8 mouse cellular contexts compared by ENCODE assay signal in the genomic region with DNA sequence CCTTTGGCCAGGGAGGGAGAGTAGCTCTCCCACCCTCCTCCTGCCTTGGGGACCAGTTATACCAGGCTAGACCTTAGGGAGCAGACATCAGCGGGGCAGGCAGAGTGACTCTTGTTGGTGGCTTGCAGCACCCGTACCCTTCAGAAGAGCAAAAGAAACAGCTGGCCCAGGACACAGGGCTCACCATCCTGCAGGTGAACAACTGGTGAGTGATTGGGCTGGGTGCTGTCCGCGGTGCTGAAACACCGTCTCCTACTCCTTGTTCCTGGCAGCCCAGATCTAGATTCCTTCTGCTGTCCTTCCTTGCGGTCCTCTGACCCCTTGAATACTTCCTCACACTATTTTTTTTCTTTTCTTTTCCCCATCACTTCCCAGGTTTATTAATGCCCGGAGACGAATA. TPM values are rescaled to one million over a fixed set of nuclear protein-coding genes. Genes with fewer than 3 reads are reported as not detected.
A peak's percentile ranks its signal among the peaks of the same experiment; 100 is the strongest.
DNase-seq lines count a peak whose midpoint lies in the region; ATAC-seq and TF ChIP-seq lines count a peak whose summit lies in the region.

No protein-coding gene starts in this region.

- H3K27ac ChIP-seq in embryonic facial prominence, embryonic 14.5 days (replicated peaks; ENCODE audit: low read depth, low read length): no peak overlapping the region
- H3K27ac ChIP-seq in liver, embryonic 14.5 days: no peak overlapping the region

- no peaks in the 10 kb centered on the region for H3K27me3 ChIP-seq in G1E (ENCODE audit: insufficient read depth, low read length)
- no peaks in the 10 kb centered on the region for H3K27me3 ChIP-seq in embryonic facial prominence, embryonic 14.5 days (replicated peaks; ENCODE audit: control insufficient read depth, insufficient read depth, low read length)
- no peaks in the 10 kb centered on the region for H3K27me3 ChIP-seq in liver, embryonic 14.5 days (ENCODE audit: control insufficient read depth, insufficient read depth, low read length)

- ATAC-seq in G1E (ENCODE audit: extremely low read depth, insufficient number of reproducible peaks, low FRiP score, poor library complexity, severe bottlenecking): peak; percentile 54; the same call in 1 of the 2 replicates
- ATAC-seq in embryonic facial prominence, embryonic 14.5 days (ENCODE audit: low read depth): no peak
- ATAC-seq in liver, embryonic 14.5 days (ENCODE audit: insufficient read depth): no peak

- no peaks in the 10 kb centered on the region for H3K36me3 ChIP-seq in G1E (replicated peaks)
- peaks cover 27% of the 10 kb centered on the region for H3K36me3 ChIP-seq in embryonic facial prominence, embryonic 14.5 days (ENCODE audit: control insufficient read depth, insufficient read depth, low read length)
- H3K36me3 ChIP-seq in liver, embryonic 14.5 days (replicated peaks; ENCODE audit: control insufficient read depth, insufficient read depth, low read depth): no peaks in the 10 kb centered on the region

- peak; percentile 31 to 71 for DNase-seq in heart, postnatal 36 days
- no peak for DNase-seq in heart, postnatal 25 days (ENCODE audit: low spot score)
- DNase-seq in G1E (ENCODE audit: low spot score): peak; percentile 57
- peak; percentile 53 for DNase-seq in embryonic facial prominence, embryonic 14.5 days (ENCODE audit: low spot score)
- peak; percentile 23 to 31 (median 28) for DNase-seq in liver, embryonic 14.5 days (ENCODE audit: low read depth in 3 of 3, low spot score in 3 of 3)
- DNase-seq in thymus, postnatal 36 days: peak; percentile 51 to 54
- no peak for DNase-seq in left cerebral cortex, adult 9 months (ENCODE audit: low spot score in 2 of 2)
- DNase-seq in cerebellum, postnatal 4 days (ENCODE audit: low spot score in 2 of 2): no peak

- no peaks in the 10 kb centered on the region for H3K9me3 ChIP-seq in G1E (replicated peaks)
- no peaks in the 10 kb centered on the region for H3K9me3 ChIP-seq in embryonic facial prominence, embryonic 14.5 days (ENCODE audit: control insufficient read depth, low read length)
- no peaks in the 10 kb centered on the region for H3K9me3 ChIP-seq in liver, embryonic 14.5 days (ENCODE audit: control insufficient read depth, low read length)

- no peak for TF ChIP-seq EP300 in liver, embryonic 14.5 days (IDR thresholded peaks at IDR 0.05; ENCODE audit: low read depth)

- no peak overlapping the region for H3K9ac ChIP-seq in embryonic facial prominence, embryonic 14.5 days (ENCODE audit: low read depth, low read length)
- no peak overlapping the region for H3K9ac ChIP-seq in liver, embryonic 14.5 days (replicated peaks)

- intact Hi-C loops in heart, postnatal 36 days (cut with DNase I): no loop called here
- intact Hi-C loops in heart, postnatal 25 days (cut with DNase I): loop anchor here (5.0 kb wide), 1 partner anchor 36 kb away; no protein-coding TSS in a partner anchor

- WGBS in embryonic facial prominence, embryonic 14.5 days: 19% methylated on average over 8 of the region's 8 CpGs
- WGBS in liver, embryonic 14.5 days (ENCODE audit: insufficient replicate concordance): 13% methylated on average over 8 of the region's 8 CpGs

- H3K4me1 ChIP-seq in G1E (ENCODE audit: insufficient read depth, low read depth, low read length): no peaks in the 10 kb centered on the region
- H3K4me1 ChIP-seq in embryonic facial prominence, embryonic 14.5 days (ENCODE audit: control insufficient read depth, insufficient read depth, low read length): no peaks in the 10 kb centered on the region
- 0 out of 4 replicates have a peak, but pooled peaks cover 0 to 2% of the 10 kb centered on the region in 2 experiments for H3K4me1 ChIP-seq in liver, embryonic 14.5 days (replicated peaks; ENCODE audit: control insufficient read depth in 2 of 2, insufficient read depth in 2 of 2, low read length in 1 of 2)

- no peak overlapping the region for H3K4me2 ChIP-seq in embryonic facial prominence, embryonic 14.5 days (ENCODE audit: low read depth, low read length)
- no peak overlapping the region for H3K4me2 ChIP-seq in liver, embryonic 14.5 days (ENCODE audit: low read depth)

- no peak overlapping the region for H3K4me3 ChIP-seq in G1E (ENCODE audit: low read depth, low read length)
- no peak overlapping the region for H3K4me3 ChIP-seq in embryonic facial prominence, embryonic 14.5 days (ENCODE audit: low read depth, low read length)
- no peak overlapping the region for H3K4me3 ChIP-seq in liver, embryonic 14.5 days (ENCODE audit: insufficient read depth in 1 of 2, low read depth in 2 of 2, low read length in 2 of 2)

- no peak for TF ChIP-seq CTCF in G1E (IDR thresholded peaks at IDR 0.05; ENCODE audit: low read depth, low read length)
- no peak for TF ChIP-seq CTCF in liver, embryonic 14.5 days (IDR thresholded peaks at IDR 0.05; ENCODE audit: low read depth)

RNA-seq across cellular contexts. Expression of a gene that starts 8.8 kb away (rescaled TPM):
- total RNA-seq in heart, postnatal 36 days (2021): 1 to 10 TPM; 3.9 to 4.9 TPM
- 1 to 10 TPM; 4.4 to 5.3 TPM for total RNA-seq in heart, postnatal 25 days (2021)
- total RNA-seq in G1E (2014; fragmentation: Nextera tagmentation) (0.60 and 3.6 TPM in 2 replicates), G1E (2017) (1.9 and 2.2 TPM in 2 replicates)
- 1.8 and 2.6 TPM in 2 replicates for polyA plus RNA-seq in G1E (2012)
- polyA plus RNA-seq in embryonic facial prominence, embryonic 14.5 days (2014; fragmentation: Nextera tagmentation; extraction: Ambion mirVana): 29.5 and 35.5 TPM in 2 replicates
- polyA plus RNA-seq in liver, embryonic 14.5 days (2012; rRNA removed): 1.2 and 1.6 TPM in 2 replicates
- 0.70 and 1.0 TPM in 2 replicates for polyA plus RNA-seq in liver, embryonic 14.5 days (2014; fragmentation: Nextera tagmentation; extraction: Ambion mirVana)

RNA-seq across cellular contexts. Expression of a gene that starts 38.2 kb away (rescaled TPM):
- 1 to 10 TPM; 7.9 to 8.7 TPM for total RNA-seq in heart, postnatal 36 days (2021)
- 1 to 10 TPM; 8.3 TPM for total RNA-seq in heart, postnatal 25 days (2021)
- total RNA-seq in G1E (2014; fragmentation: Nextera tagmentation) (9.6 and 10.7 TPM in 2 replicates), G1E (2017) (6.9 and 8.8 TPM in 2 replicates)
- polyA plus RNA-seq in G1E (2012): 25.1 and 26.6 TPM in 2 replicates
- polyA plus RNA-seq in embryonic facial prominence, embryonic 14.5 days (2014; fragmentation: Nextera tagmentation; extraction: Ambion mirVana): 9.2 and 11.3 TPM in 2 replicates
- polyA plus RNA-seq in liver, embryonic 14.5 days (2012; rRNA removed): 5.0 and 5.3 TPM in 2 replicates
- 3.6 and 3.7 TPM in 2 replicates for polyA plus RNA-seq in liver, embryonic 14.5 days (2014; fragmentation: Nextera tagmentation; extraction: Ambion mirVana)

RNA-seq across cellular contexts. Expression of a gene that starts 54.0 kb away (rescaled TPM):
- 1 to 10 TPM in 1 of 2 experiments, under 1 TPM in 1; 0.67 to 1.1 TPM for total RNA-seq in heart, postnatal 36 days (2021)
- under 1 TPM; 0.68 to 0.70 TPM for total RNA-seq in heart, postnatal 25 days (2021)
- total RNA-seq in G1E (2014; fragmentation: Nextera tagmentation) (0.15 and 0.23 TPM in 2 replicates), G1E (2017) (under 0.01 and 0.05 TPM in 2 replicates)
- polyA plus RNA-seq in G1E (2012): 0.03 TPM in 1 of 2 replicates, not detected in the other
- polyA plus RNA-seq in embryonic facial prominence, embryonic 14.5 days (2014; fragmentation: Nextera tagmentation; extraction: Ambion mirVana): 0.28 and 0.29 TPM in 2 replicates
- 0.08 and 0.11 TPM in 2 replicates for polyA plus RNA-seq in liver, embryonic 14.5 days (2012; rRNA removed)
- not detected in 2 replicates for polyA plus RNA-seq in liver, embryonic 14.5 days (2014; fragmentation: Nextera tagmentation; extraction: Ambion mirVana)

Comparison
In these comparisons a context has a peak if more than half of its experiments do, and no peak if none do; other contexts are left out.
1. DNase-seq: peak in heart, postnatal 36 days (2 of 2), G1E (single experiment), embryonic facial prominence, embryonic 14.5 days (single experiment), liver, embryonic 14.5 days (3 of 3) and thymus, postnatal 36 days (2 of 2); none in heart, postnatal 25 days (single experiment), left cerebral cortex, adult 9 months (0 of 2) and cerebellum, postnatal 4 days (0 of 2).